Mouse (Mus musculus) liver, embryonic 16.5 days (tissue): ENCODE data around the gene Sgip1. TPM values are rescaled to one million over a fixed set of nuclear protein-coding genes. Genes with fewer than 3 reads are reported as not detected.

Source experiments
- ATAC-seq: fragments of 200-750 bp; cut with Nextera tagmentation; 2 replicates; pipeline ENCODE4 v1.8.0; 2017; ENCODE audit warnings: low read depth, mild to moderate bottlenecking, moderate number of reproducible peaks, moderate library complexity
- H3K27ac ChIP-seq: fragments of 300-500 bp; sonication (generic); 2 replicates; pipeline ENCODE4 v1.5.1; 2014; ENCODE audit warnings: mild to moderate bottlenecking, low read length
- H3K27me3 ChIP-seq: fragments of 300-500 bp; sonication (generic); 2 replicates; pipeline ENCODE4 v1.6.1; 2014; ENCODE audit warnings: low read depth, low read length, mixed read lengths; ENCODE audit not compliant: control insufficient read depth, insufficient read depth
- H3K36me3 ChIP-seq: fragments of 300-500 bp; sonication (generic); 2 replicates; pipeline ENCODE4 v1.6.1; 2014; ENCODE audit warnings: mild to moderate bottlenecking; ENCODE audit not compliant: control insufficient read depth, insufficient read depth
- H3K4me1 ChIP-seq: fragments of 300-500 bp; sonication (generic); 2 replicates; pipeline ENCODE4 v1.6.1; 2014; ENCODE audit warnings: low read depth, low read length, mixed read lengths; ENCODE audit not compliant: control insufficient read depth
- H3K4me2 ChIP-seq: fragments of 300-500 bp; sonication (generic); 2 replicates; pipeline ENCODE4 v1.6.1; 2014; ENCODE audit warnings: low read depth, low read length, mixed read lengths
- H3K4me3 ChIP-seq: fragments of 300-500 bp; sonication (generic); 2 replicates; pipeline ENCODE4 v1.5.1; 2014; ENCODE audit warnings: low read depth, mild to moderate bottlenecking, low read length
- H3K9ac ChIP-seq: fragments of 300-500 bp; sonication (generic); 2 replicates; pipeline ENCODE4 v1.6.1; 2014; ENCODE audit warnings: low read depth, low read length
- H3K9me3 ChIP-seq: fragments of 300-500 bp; sonication (generic); replicated peaks from 2 replicates; pipeline ENCODE4 v1.6.1; 2016; ENCODE audit warnings: low read length; ENCODE audit not compliant: control insufficient read depth
- WGBS: fragments of 180-500 bp; shearing (Covaris S2); extraction: QIAGEN DNeasy Blood & Tissue Kit; methylation state at CpG from one replicate; pipeline ENCODE4 v1.1.7; 2014; ENCODE audit not compliant: insufficient replicate concordance; 5-methylcytosine and 5-hydroxymethylcytosine counted together
- polyA plus RNA-seq: library from polyadenylated mRNA; unstranded; fragments of >200 nt; fragmentation: Nextera tagmentation; extraction: Ambion mirVana; gene quantifications from 2 replicates; pipeline ENCODE4 v1.2.1, GENCODE M21; 2015

Gene Sgip1
- polyA plus RNA-seq, 1 experiment from 2014 or later, result 1.0 TPM

DNA sequence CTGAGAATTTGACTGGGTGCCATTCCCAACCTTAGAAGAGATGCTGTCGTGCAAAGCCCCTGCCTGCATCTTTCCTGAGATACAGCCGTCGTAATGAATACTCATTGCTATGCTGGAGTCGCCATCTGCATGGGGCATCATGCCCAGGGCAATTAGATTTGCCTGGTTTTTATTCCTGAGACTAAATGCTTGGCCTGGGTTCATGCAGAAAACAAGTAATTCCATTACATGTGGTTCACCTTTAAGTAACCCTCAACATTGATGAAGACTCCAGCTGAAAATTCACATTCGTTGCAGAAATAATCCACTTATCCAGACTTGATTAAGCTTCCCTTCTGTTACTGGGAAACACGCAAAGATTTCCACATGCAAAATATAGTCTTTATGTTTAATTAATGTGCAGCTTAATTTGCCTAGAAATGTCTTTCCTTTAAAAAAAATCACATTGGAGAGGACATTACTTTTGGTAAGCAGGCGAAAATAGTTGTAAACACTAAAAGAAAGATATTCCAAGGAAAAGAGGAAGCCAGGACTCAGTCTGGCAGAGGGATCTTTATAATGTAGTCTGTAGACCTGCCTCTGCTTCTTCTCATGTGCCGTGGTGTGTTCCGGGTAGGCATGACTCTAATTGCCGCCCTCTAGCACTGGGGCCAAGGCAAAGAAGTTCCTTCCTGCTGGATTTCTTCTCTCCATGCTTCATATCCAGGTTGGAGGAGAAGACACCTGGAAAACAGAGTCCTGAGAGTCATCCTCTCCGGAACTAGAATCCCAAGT, 100.0 kb downstream of the Sgip1 start:
- Histone ChIP-seq H3K9me3 (no peaks in the 10 kb centered on the region), H3K4me2 (no peak overlapping the region), H3K9ac (no peak overlapping the region), H3K36me3 (no peaks in the 10 kb centered on the region), H3K4me3 (no peak overlapping the region), H3K27ac (peak overlapping the region; percentile 66), H3K27me3 (no peaks in the 10 kb centered on the region), H3K4me1 (no peaks in the 10 kb centered on the region)
- 67% methylated on average over 11 of the region's 11 CpGs for WGBS
- no peak for ATAC-seq

DNA sequence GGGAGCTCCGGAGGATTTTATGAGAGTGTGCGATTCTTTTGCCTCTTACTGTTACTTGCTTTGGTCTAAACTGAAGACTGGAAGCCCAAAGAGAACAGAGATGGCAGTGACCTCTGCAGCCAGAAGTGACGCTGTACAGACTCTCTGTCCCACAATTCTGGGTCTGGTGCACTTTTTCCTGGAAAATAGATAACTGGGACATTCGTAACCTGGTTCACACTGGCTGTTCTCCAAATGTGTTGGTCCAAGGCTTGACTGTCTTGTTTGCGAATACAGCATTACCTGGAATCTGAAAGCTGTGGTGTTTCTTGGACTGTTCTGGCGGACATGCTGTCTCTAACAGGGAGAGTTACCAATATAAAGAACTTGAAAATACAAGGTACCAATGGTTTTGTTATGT, 109.4 kb downstream of the Sgip1 start:
- no peak for ATAC-seq
- H3K36me3 ChIP-seq, result no peaks in the 10 kb centered on the region
- no peaks in the 10 kb centered on the region for H3K4me1 ChIP-seq
- H3K27ac ChIP-seq, result no peak overlapping the region
- no peaks in the 10 kb centered on the region for H3K27me3 ChIP-seq
- H3K9ac ChIP-seq, result no peak overlapping the region
- no peaks in the 10 kb centered on the region for H3K9me3 ChIP-seq
- no peak overlapping the region for H3K4me2 ChIP-seq
- H3K4me3 ChIP-seq, result no peak overlapping the region
- 64% methylated on average over 6 of the region's 6 CpGs for WGBS

DNA sequence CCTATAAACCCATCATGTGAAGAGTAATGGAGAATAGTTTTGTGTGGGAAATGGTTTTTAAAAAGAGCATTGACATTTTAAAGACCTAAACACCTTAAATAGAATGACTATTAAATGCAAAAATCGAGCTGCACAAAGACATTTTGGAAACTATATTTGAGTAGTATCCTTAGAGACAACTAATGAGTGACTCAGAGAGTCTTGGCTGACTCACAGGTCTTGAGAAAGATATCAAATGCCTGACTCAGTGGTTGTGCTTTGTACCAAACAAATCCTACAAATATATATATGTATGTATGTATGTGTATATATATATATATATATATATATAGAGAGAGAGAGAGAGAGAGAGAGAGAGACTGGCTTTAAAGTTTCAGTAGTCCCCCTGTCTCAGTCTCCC, 110.1 kb downstream of the Sgip1 start:
- no peak for ATAC-seq
- H3K4me3 ChIP-seq, result no peak overlapping the region
- WGBS, result 24% methylated on average over 1 of the region's 1 CpGs
- no peaks in the 10 kb centered on the region for H3K9me3 ChIP-seq
- H3K4me2 ChIP-seq, result no peak overlapping the region
- H3K27me3 ChIP-seq, result no peaks in the 10 kb centered on the region
- H3K4me1 ChIP-seq, result no peaks in the 10 kb centered on the region
- H3K9ac ChIP-seq, result no peak overlapping the region
- H3K27ac ChIP-seq, result no peak overlapping the region
- no peaks in the 10 kb centered on the region for H3K36me3 ChIP-seq

DNA sequence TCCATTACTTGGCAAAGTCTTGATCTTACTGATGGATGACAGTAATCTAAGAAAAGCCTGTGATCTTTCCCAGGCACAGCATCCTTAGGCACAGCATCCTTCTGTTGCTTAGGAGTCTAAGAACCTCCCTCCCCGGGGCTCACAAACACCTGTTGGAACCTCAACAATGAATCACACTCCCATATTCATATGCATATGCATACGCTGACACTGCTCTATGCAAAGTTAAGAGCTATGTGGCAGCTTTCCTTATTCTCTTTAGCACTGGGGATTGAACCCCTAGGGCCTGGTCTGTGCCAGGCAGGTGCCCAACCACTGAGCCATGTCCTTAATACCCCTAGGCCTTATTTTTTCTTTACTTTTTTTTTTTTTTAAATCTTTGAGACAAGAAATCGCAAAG, 111.2 kb downstream of the Sgip1 start:
- Histone ChIP-seq H3K9ac (no peak overlapping the region), H3K4me3 (no peak overlapping the region), H3K27me3 (no peaks in the 10 kb centered on the region), H3K27ac (no peak overlapping the region), H3K9me3 (no peaks in the 10 kb centered on the region), H3K4me1 (no peaks in the 10 kb centered on the region), H3K4me2 (no peak overlapping the region), H3K36me3 (no peaks in the 10 kb centered on the region)
- no peak for ATAC-seq
- WGBS, result 65% methylated on average over 3 of the region's 3 CpGs

DNA sequence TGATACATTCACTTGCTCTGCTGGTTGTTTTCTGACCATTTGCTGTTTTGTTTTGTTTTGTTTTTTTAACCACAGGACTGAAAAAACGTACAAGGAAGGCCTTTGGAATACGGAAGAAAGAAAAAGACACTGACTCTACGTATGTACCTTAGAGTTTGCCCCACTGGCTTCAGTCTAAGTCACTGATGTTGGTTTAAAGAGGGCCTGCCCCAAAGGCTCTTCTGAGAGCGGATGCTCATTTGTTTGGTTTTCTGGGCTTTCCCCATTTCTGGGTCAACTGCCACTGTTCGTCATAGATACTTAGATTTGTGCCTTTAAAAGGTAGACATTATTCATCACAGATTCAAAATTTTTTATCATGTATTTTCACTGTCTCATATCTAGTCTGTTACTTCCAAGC, 111.7 kb downstream of the Sgip1 start:
- Histone ChIP-seq H3K4me2 (no peak overlapping the region), H3K9ac (no peak overlapping the region), H3K27ac (no peak overlapping the region), H3K36me3 (no peaks in the 10 kb centered on the region), H3K9me3 (no peaks in the 10 kb centered on the region), H3K27me3 (no peaks in the 10 kb centered on the region), H3K4me3 (no peak overlapping the region), H3K4me1 (no peaks in the 10 kb centered on the region)
- WGBS, result 52% methylated on average over 5 of the region's 5 CpGs
- ATAC-seq, result no peak

DNA sequence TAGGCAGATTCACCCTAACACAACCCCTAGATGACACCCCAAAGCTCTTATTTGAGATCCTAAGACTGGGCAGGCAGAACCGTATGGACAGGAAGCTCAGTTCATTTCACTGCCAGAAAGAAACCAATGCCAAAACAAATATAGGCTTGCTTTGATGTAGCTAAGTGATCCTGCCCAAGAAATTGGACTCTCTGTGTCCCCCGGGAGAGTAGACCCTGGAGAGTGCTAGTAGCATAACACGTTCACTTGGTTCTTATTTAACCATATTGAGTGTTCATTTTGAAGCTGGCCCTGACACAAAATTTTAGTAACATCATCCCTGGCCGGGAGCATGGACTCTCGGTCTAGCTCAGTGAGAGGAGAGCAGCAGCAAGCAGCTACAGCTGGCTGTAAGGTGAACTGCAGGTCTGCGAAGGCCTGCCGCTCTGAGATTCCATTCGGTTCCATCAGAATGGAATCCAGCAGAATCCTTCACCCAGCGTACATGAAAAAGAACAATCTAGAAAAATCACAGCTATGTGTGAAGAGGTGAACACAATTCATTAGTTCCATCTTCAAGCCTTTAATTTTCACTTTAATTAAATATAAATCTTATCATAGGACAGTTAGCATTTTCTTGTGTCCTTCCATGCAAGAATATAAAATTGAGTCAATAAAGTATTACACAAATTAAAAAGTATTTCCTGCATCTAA, 112.4 kb downstream of the Sgip1 start:
- WGBS, result 66% methylated on average over 9 of the region's 9 CpGs

DNA sequence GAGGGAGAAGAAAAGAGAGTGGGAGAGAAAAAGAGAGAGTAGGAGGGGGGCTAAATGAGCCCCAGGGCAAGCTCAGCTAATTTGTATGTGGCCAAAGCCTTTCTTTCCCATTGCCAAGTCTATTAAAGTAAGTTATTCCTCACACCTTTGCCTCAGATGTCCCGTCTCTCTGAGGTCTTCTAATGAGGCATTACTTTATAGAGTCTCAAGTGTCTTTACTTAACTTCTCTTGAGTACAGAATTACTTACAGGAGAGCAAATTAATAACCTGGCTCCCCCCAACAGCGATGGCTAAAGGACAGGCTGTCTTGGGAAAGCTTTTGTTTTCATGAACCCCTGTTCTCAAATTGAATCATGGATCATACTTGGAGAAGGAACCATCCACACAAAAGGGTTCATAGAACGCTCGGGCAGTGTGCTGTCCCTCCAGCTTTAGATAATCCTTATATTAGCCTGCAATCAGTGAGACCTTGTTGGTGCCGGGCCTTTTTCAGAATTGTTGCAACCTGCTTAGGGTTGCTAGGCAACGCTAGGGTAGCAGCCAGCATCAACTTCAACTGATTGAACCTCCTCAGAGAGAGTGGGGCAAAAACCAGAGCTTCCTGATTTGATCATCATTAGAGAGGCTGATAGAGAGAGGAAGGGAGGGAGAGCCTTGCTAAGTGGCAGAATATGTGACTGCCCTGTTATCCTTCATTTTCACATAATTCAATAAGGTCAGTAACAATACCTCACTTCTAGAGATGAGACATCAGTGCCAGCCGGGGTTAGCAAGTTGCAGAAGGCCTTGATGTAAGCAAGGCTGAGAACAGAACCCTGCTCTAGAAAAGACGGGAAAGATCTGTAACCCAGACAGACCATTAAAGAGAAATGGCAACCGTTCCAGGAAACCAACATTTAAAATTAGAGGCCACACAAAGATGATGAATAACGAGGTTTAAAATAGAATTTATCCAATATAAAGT, 114.1 kb downstream of the Sgip1 start:
- H3K27ac ChIP-seq, result no peak overlapping the region

More for the DNA sequence above, 112.4 kb downstream of the Sgip1 start:
- Histone ChIP-seq H3K27me3 (no peaks in the 10 kb centered on the region), H3K4me3 (no peak overlapping the region), H3K4me1 (no peaks in the 10 kb centered on the region), H3K27ac (no peak overlapping the region), H3K9ac (no peak overlapping the region), H3K36me3 (no peaks in the 10 kb centered on the region), H3K4me2 (no peak overlapping the region), H3K9me3 (no peaks in the 10 kb centered on the region)
- 0 out of 2 replicates have a peak, but pooled peaks have one; percentile 13 for ATAC-seq

DNA sequence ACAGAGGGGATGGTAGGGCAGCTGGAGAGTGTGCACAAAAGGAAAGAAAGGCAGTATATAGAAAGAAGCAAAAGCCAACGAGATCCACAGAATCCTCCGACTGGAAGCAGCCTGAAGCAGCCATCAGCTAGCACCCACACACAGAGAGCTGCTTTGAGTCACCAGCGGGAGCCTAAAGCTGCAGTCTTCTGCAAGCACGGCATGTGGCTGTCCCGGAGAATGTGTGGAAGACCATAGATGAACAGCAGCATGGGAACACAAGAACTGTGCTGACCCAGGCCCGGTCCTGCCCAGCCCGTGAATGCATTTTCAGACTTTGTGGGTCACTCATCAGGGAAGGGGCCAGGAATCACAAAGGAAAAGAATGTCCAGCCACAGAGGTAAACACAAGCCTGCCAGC, 115.0 kb downstream of the Sgip1 start:
- Histone ChIP-seq H3K27me3 (no peaks in the 10 kb centered on the region), H3K4me1 (no peaks in the 10 kb centered on the region), H3K27ac (no peak overlapping the region), H3K9ac (no peak overlapping the region), H3K4me3 (no peak overlapping the region), H3K4me2 (no peak overlapping the region), H3K36me3 (no peaks in the 10 kb centered on the region), H3K9me3 (no peaks in the 10 kb centered on the region)
- WGBS, result 59% methylated on average over 7 of the region's 7 CpGs
- no peak for ATAC-seq

More for the DNA sequence above, 114.1 kb downstream of the Sgip1 start:
- no peak overlapping the region for H3K4me3 ChIP-seq
- H3K36me3 ChIP-seq, result no peaks in the 10 kb centered on the region
- H3K27me3 ChIP-seq, result no peaks in the 10 kb centered on the region
- no peak for ATAC-seq
- no peak overlapping the region for H3K9ac ChIP-seq
- H3K4me2 ChIP-seq, result no peak overlapping the region
- WGBS, result 61% methylated on average over 10 of the region's 10 CpGs
- no peaks in the 10 kb centered on the region for H3K9me3 ChIP-seq
- H3K4me1 ChIP-seq, result no peaks in the 10 kb centered on the region
